Mouse (Mus musculus) CH12.LX (cell line): ENCODE measurements around the gene Rps27a. TPM values are rescaled to one million over a fixed set of nuclear protein-coding genes. Genes with fewer than 3 reads are reported as not detected.

ENCODE experiments used
- DNase-seq: peaks from one replicate; pipeline ENCODE4 v3.0.0-alpha.2; 2013; ENCODE audit errors: extremely low read depth
- H3K27ac ChIP-seq: 2 replicates; pipeline ENCODE4 v1.5.1; 2012; ENCODE audit warnings: low read depth, mild to moderate bottlenecking, control low read depth, moderate library complexity; ENCODE audit not compliant: insufficient read depth
- H3K27me3 ChIP-seq: replicated peaks from 2 replicates; pipeline ENCODE3; 2012; ENCODE audit warnings: inconsistent platforms
- H3K36me3 ChIP-seq, 2 experiments: replicated peaks in 1 of 2; 2 replicates each; pipeline versions ENCODE3 to v1.6.1; 2012; ENCODE audit warnings: inconsistent platforms in 1 of 2, low read length in 1 of 2, mild to moderate bottlenecking in 1 of 2, mixed read lengths in 1 of 2, moderate library complexity in 1 of 2; ENCODE audit not compliant: control insufficient read depth in 1 of 2, insufficient read depth in 1 of 2
- H3K4me1 ChIP-seq, 2 experiments: 2 replicates each; pipeline ENCODE4 v1.6.1; 2012; ENCODE audit warnings: inconsistent platforms in 1 of 2, moderate library complexity in 1 of 2; ENCODE audit not compliant: insufficient read depth in 2 of 2, control insufficient read depth in 1 of 2
- H3K4me2 ChIP-seq: 2 replicates; pipeline ENCODE4 v1.6.1; 2012; ENCODE audit warnings: low read depth, mild to moderate bottlenecking, control low read depth; ENCODE audit not compliant: poor library complexity, insufficient read depth, severe bottlenecking
- H3K4me3 ChIP-seq, 3 experiments: fragments of 150-350 bp in 1 of 3; sonication (generic) in 1 of 3; replicated peaks in 1 of 3; 2 replicates each; pipeline versions ENCODE3 to v1.5.1; 2011 to 2012; ENCODE audit warnings: low read depth in 2 of 3, low read length in 2 of 3, mild to moderate bottlenecking in 2 of 3, moderate library complexity in 2 of 3, control low read depth in 1 of 3, improper control_type of control experiment in 1 of 3, inconsistent platforms in 1 of 3, mixed read lengths in 1 of 3; ENCODE audit not compliant: poor library complexity in 1 of 3
- H3K79me2 ChIP-seq: replicated peaks from 2 replicates; pipeline ENCODE4 v1.6.1; 2012; ENCODE audit warnings: mild to moderate bottlenecking, moderate library complexity; ENCODE audit not compliant: control insufficient read depth, poor library complexity, insufficient read depth, severe bottlenecking; ENCODE audit errors: extremely low read depth
- H3K9ac ChIP-seq: 2 replicates; pipeline ENCODE4 v1.6.1; 2012; ENCODE audit warnings: low read depth, mild to moderate bottlenecking, control low read depth, moderate library complexity; ENCODE audit not compliant: insufficient read depth
- H3K9me3 ChIP-seq: replicated peaks from 2 replicates; pipeline ENCODE3; 2012; ENCODE audit warnings: low read length, inconsistent platforms, mixed read lengths
- BHLHE40 ChIP-seq: IDR thresholded peaks from 2 replicates; pipeline ENCODE4 v1.6.1; 2011; ENCODE audit warnings: mild to moderate bottlenecking, low read depth, low read length, improper control_type of control experiment
- CHD1 ChIP-seq: IDR thresholded peaks from 2 replicates; pipeline ENCODE4 v1.6.1; 2012; ENCODE audit warnings: low read depth, low read length, improper control_type of control experiment, inconsistent platforms
- CHD2 ChIP-seq: IDR thresholded peaks from 2 replicates; pipeline ENCODE4 v1.6.1; 2011; ENCODE audit warnings: low read length, improper control_type of control experiment
- HCFC1 ChIP-seq: IDR thresholded peaks from 2 replicates; pipeline ENCODE4 v1.6.1; 2012; ENCODE audit warnings: low read depth, mild to moderate bottlenecking, inconsistent platforms, low read length, improper control_type of control experiment
- KAT2A ChIP-seq: IDR thresholded peaks from 2 replicates; pipeline ENCODE4 v1.6.1; 2012; ENCODE audit warnings: low read length, improper control_type of control experiment, inconsistent platforms; ENCODE audit not compliant: insufficient replicate concordance
- MAFK ChIP-seq: IDR thresholded peaks from 2 replicates; pipeline ENCODE4 v1.6.1; 2011; ENCODE audit warnings: low read length, improper control_type of control experiment; ENCODE audit not compliant: insufficient replicate concordance
- MAX ChIP-seq: IDR thresholded peaks from 2 replicates; pipeline ENCODE4 v1.6.1; 2011; ENCODE audit warnings: low read length, improper control_type of control experiment
- MEF2A ChIP-seq: IDR thresholded peaks from 2 replicates; pipeline ENCODE4 v1.6.1; 2014; ENCODE audit warnings: low read depth, mild to moderate bottlenecking, inconsistent platforms, low read length, improper control_type of control experiment, borderline replicate concordance
- MXI1 ChIP-seq: IDR thresholded peaks from 2 replicates; pipeline ENCODE4 v1.6.1; 2011; ENCODE audit warnings: mild to moderate bottlenecking, low read depth, low read length, improper control_type of control experiment
- MYC ChIP-seq: IDR thresholded peaks from 2 replicates; pipeline ENCODE4 v1.6.1; 2011; ENCODE audit warnings: low read depth, mild to moderate bottlenecking, improper control_type of control experiment, low read length
- NRF1 ChIP-seq: IDR thresholded peaks from 2 replicates; pipeline ENCODE4 v1.6.1; 2014; ENCODE audit warnings: low read depth, mild to moderate bottlenecking, inconsistent platforms, low read length, improper control_type of control experiment, moderate library complexity
- RAD21 ChIP-seq: IDR thresholded peaks from 2 replicates; pipeline ENCODE4 v1.6.1; 2011; ENCODE audit warnings: low read depth, mild to moderate bottlenecking, low read length, improper control_type of control experiment, moderate library complexity
- SIN3A ChIP-seq: IDR thresholded peaks from 2 replicates; pipeline ENCODE4 v1.6.1; 2012; ENCODE audit warnings: low read length, improper control_type of control experiment, inconsistent platforms
- SMC3 ChIP-seq: IDR thresholded peaks from 2 replicates; pipeline ENCODE4 v1.6.1; 2011; ENCODE audit warnings: low read depth, low read length, improper control_type of control experiment
- TCF12 ChIP-seq: IDR thresholded peaks from 2 replicates; pipeline ENCODE4 v1.6.1; 2014; ENCODE audit warnings: low read depth, mild to moderate bottlenecking, inconsistent platforms, low read length, improper control_type of control experiment
- USF1 ChIP-seq: IDR thresholded peaks from 2 replicates; pipeline ENCODE4 v1.6.1; 2014; ENCODE audit warnings: low read depth, mild to moderate bottlenecking, inconsistent platforms, low read length, improper control_type of control experiment
- ZC3H11A ChIP-seq: IDR thresholded peaks from 2 replicates; pipeline ENCODE4 v1.6.1; 2012; ENCODE audit warnings: low read depth, mild to moderate bottlenecking, inconsistent platforms, low read length, improper control_type of control experiment
- dilution Hi-C: fragments of 300-500 bp; cut with MboI; formaldehyde crosslinking; loops from 2 replicates; pipeline ENCODE4 v1.14.3; 2020; ENCODE audit warnings: low sequenced_read_pairs; ENCODE audit not compliant: extremely low pct_unique_long_range_greater_than_20kb, extremely low pct_ligation_motif_present
- in situ Hi-C: fragments of 300-500 bp; cut with MboI; formaldehyde crosslinking; loops from 3 replicates; pipeline ENCODE4 v1.14.3; 2019; ENCODE audit warnings: low sequenced_read_pairs, low pct_ligation_motif_present, low pct_unique_long_range_greater_than_20kb, mixed read lengths
- polyA plus RNA-seq: library from polyadenylated mRNA; unstranded; fragments of >175 nt; gene quantifications from 2 replicates; pipeline ENCODE4 v1.2.1, GENCODE M21; 2012; ENCODE audit warnings: low read depth; ENCODE audit not compliant: insufficient read length
- total RNA-seq, 2 experiments: library from RNA; depleted of rRNA; stranded (reverse); fragments of 300-350 nt in 1 of 2; fragments of >200 nt in 1 of 2; gene quantifications; 2 replicates each; pipeline ENCODE4 v1.2.3; 2012 to 2014

The Rps27a gene
- total and polyA plus RNA-seq, 3 experiments, result 2,619 to 3,767 (median 2,733) TPM

DNA sequence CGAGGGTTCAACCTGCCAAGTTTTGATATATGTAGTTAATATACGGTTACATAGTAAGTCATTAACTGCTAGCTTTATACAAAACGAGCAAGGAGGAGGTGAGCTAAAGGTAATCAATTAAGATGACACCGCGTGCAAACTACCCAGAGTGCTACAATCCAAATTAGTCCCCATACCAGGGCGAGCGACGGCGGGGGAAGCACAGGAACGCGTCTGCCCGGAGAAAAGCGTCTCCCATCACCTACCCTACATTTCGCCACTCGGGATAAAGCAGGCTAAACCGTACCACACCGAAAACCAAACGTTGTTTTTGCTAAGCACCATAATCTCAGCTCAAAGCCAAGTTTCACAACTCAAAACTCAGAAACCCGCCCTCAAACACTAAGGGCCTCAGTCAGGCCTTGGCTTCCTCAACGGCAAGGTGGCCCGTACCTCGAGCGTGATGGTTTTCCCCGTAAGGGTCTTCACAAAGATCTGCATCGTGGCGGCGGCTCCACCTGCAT is 609 bp downstream of the Rps27a start:
- Histone ChIP-seq H3K9ac (peak overlapping the region; percentile 98), H3K79me2 (peaks cover 35% of the 10 kb centered on the region), H3K4me2 (no peak overlapping the region), H3K4me1 (peaks cover 4 to 45% of the 10 kb centered on the region in 2 experiments; a peak in 3 of 4 replicates), H3K36me3 (peaks cover 26 to 37% of the 10 kb centered on the region in 2 experiments), H3K9me3 (no peaks in the 10 kb centered on the region), H3K27me3 (no peaks in the 10 kb centered on the region), H3K27ac (peak overlapping the region; percentile 91), H3K4me3 (peak overlapping the region; percentile 73 to 91 (median 81))
- dilution Hi-C loops (no loop called here), in situ Hi-C loops (loop anchor here (5.0 to 25.0 kb wide), 3 partner anchors 145 to 338 kb away; partner anchors contain the start of gene Rtn4)
- DNase-seq, result no peak
- TF ChIP-seq CHD1 (peak; percentile 41; the same call in 1 of the 2 replicates), MAX (no peak)

DNA sequence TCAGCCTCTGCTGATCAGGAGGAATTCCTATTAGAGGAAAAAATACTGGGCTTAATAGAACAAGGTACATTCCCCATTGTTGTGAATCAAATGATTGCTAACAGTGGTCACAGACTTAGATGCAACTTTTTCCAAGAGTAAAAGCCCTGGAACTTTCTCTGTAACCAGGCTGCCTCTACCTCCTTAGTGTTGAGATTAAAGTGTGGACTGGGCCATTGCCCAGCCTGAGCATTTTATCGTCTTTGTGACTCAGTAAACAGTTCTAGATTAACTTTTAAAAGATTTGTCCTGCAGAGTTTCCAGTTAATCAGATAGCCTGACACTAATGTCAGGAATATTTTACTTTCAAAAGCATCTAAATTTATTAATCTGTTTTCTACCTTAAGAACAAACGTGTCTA is 1.1 kb downstream of the Rps27a start:
- no peak for DNase-seq
- peak overlapping the region; percentile 73 to 91 (median 81) for H3K4me3 ChIP-seq
- H3K9me3 ChIP-seq, result no peaks in the 10 kb centered on the region
- H3K79me2 ChIP-seq, result peaks cover 35% of the 10 kb centered on the region
- peak overlapping the region; percentile 24; the same call in 1 of the 2 replicates for H3K27ac ChIP-seq
- TF ChIP-seq SMC3, result no peak
- TF ChIP-seq RAD21, result no peak
- no peak for TF ChIP-seq MAFK
- peak; percentile 12; the same call in 1 of the 2 replicates for TF ChIP-seq CHD1
- TF ChIP-seq MYC, result 0 out of 2 replicates have a peak, but pooled peaks have one; percentile 3
- no peak for TF ChIP-seq HCFC1
- no peak for TF ChIP-seq NRF1
- no peak for TF ChIP-seq MXI1
- TF ChIP-seq ZC3H11A, result no peak
- TF ChIP-seq TCF12, result no peak
- no peak for TF ChIP-seq CHD2
- TF ChIP-seq SIN3A, result peak; percentile 19
- no peak for TF ChIP-seq BHLHE40
- TF ChIP-seq KAT2A, result no peak
- TF ChIP-seq MEF2A, result no peak
- no peak for TF ChIP-seq USF1
- H3K9ac ChIP-seq, result peak overlapping the region; percentile 98
- H3K27me3 ChIP-seq, result no peaks in the 10 kb centered on the region
- H3K4me2 ChIP-seq, result peak overlapping the region; percentile 99
- H3K4me1 ChIP-seq, result peaks cover 4 to 45% of the 10 kb centered on the region in 2 experiments; a peak in 3 of 4 replicates
- in situ Hi-C loops (loop anchor here (5.0 to 25.0 kb wide), 3 partner anchors 146 to 338 kb away; partner anchors contain the start of gene Rtn4), dilution Hi-C loops (no loop called here)
- H3K36me3 ChIP-seq, result peaks cover 28 to 40% of the 10 kb centered on the region in 2 experiments
